Mouse (Mus musculus) activated CD4-positive, CD25-positive, alpha-beta regulatory T cell (primary cell): ENCODE data around the gene Cdk15. TPM values are rescaled to one million over a fixed set of nuclear protein-coding genes. Genes with fewer than 3 reads are reported as not detected.

Experiments used
- polyA plus RNA-seq, 2 experiments: library from polyadenylated mRNA; unstranded; fragments of 100-300 nt; shearing (Covaris generic); gene quantifications; one replicate each; pipeline ENCODE4 v1.2.1; 2017

Gene Cdk15
- not detected for polyA plus RNA-seq

GRCm38 (mm10) chr1:59256751-59257231 lies at the start of gene Cdk15:
Cdk15 (plus strand) TSS chr1:59256906.

GRCm38 (mm10) chr1:59236856-59237441 lies 19.8 kb upstream of the Cdk15 start, which contains the start of gene Als2:
Als2 (minus strand) TSS chr1:59237231.

Other genes with a start within 250 kb of the Cdk15 start
- under 1 TPM; 0.07 to 0.30 TPM for gene C2cd6, start 162.0 kb upstream of the Cdk15 start, polyA plus RNA-seq
- gene Tmem237, start 136.5 kb upstream of the Cdk15 start, polyA plus RNA-seq, result 1 to 10 TPM; 6.2 to 8.4 TPM
- gene Mpp4, start 93.5 kb upstream of the Cdk15 start, polyA plus RNA-seq, result under 1 TPM; 0.07 to 0.34 TPM
- gene Als2, start 19.7 kb upstream of the Cdk15 start, polyA plus RNA-seq, result 10 to 100 TPM in 1 of 2 experiments, 1 to 10 TPM in 1; 4.3 to 12.0 TPM
- gene Fzd7, start 225.5 kb downstream of the Cdk15 start, polyA plus RNA-seq, result under 1 TPM; 0.20 to 0.93 TPM